Mouse (Mus musculus) cerebellum, postnatal 25 days (tissue): ENCODE results near the gene Slc31a1.

Experiments used
- DNase-seq, 2 experiments: peaks; one replicate each; pipeline ENCODE4 v3.0.0; 2021; ENCODE audit warnings: mixed read lengths in 2 of 2

Gene Slc31a1

DNA sequence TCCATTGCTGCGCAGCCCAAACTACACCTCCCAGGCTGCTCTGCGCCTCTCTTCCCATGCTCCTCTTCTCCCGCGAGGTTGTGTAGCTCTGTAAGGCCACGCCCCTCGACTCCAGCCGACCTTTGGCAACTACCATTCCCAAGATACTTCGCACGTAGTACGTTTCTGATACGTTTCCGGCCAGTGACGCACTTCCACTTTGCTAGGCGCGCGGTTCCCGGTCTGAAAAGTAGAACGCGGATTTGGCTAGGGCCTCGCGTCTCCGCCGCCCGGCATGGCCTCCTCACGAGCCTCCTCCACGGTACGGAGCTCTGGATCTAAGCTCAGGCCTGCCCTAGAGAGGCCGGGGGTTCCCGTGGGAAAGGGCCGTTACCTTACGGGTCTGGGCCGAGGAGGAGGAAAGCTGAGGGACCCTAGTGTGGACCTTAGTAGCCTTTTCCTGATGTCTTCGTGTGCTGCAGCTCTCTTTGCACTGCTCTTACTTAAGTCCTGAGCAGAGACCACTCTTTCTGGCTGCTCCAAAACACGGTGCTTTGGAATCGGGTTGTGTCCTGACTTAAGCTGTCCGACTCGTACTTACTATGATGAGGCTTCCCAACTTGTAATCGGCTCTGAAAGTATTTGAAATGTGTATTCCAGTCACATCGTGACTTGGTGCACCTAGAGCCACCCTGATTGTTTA lies 48.2 kb downstream of the Slc31a1 start, which contains the start of the genes Cdc26 and Prpf4:
Cdc26 (minus strand) TSS at position 42 of the 682 bp plus-strand sequence.
Prpf4 (plus strand) TSS at position 197 of the 682 bp plus-strand sequence.
- peak; percentile 94 to 98 for DNase-seq

- DNase-seq = no peak
Observed at GRCm38 (mm10) chr4:62409615-62410014, 49.1 kb downstream of the Slc31a1 start.

DNA sequence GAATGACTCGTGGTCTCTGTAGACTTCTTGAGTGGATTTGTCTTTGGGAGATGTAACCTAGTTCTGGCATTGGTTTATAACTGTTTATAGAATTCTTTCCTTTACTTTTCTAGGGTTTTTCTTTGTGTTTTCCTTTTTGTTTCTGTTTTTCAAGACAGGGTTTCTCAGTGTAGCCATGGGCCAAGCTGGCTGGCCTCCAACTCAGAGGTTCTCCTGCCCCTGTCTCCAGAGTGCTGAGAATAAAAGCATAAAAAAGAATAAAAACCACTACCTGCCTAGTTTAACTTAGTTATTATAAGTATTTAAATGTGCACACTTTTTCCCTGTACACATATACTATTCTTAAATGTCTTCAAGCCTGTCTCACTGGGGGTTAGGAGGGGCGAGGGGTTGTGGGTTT lies 49.8 kb downstream of the Slc31a1 start:
- DNase-seq = no peak

- DNase-seq = no peak
Observed at GRCm38 (mm10) chr4:62411606-62412005, 51.1 kb downstream of the Slc31a1 start.

GRCm38 (mm10) chr4:62418448-62418847 lies 57.9 kb downstream of the Slc31a1 start:
- DNase-seq = no peak

DNA sequence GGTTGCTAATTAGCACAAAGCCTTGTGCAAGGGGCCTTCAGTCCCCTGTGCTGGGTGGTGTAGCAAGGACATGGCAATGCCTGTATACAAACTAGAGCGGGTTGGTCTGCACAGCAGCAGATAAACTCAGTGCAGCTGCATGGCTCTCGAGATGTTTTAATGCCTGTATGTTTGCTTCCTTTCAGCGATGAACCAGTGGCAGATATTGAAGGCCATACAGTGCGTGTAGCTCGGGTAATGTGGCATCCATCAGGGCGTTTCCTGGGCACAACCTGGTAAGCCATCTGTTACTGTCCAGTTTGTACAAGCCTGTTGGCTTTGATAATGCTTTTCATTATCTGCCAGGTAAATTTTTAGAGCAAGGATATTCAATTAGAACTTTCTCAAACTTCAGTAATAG lies 58.6 kb downstream of the Slc31a1 start:
- DNase-seq = peak; percentile 65 to 73

DNA sequence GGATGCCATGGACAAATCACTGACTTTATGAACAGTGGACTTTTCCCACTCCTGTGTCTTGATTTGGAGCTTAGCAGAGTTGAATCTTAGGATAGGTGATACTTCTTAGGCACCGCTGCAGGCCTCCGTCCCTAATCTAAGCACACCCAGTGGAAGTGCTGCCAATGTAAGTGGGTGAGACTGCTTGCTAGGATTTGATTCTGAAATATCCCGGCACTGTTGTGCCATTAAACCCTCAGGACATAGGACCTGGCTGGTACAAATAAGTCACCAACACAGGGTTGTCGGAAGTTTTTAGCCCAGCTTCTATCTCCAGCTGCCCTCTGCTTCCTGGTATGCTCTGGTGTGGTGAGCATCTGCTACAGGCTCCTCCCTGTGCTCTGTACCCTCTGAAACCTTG lies 65.4 kb downstream of the Slc31a1 start:
- DNase-seq = no peak

GRCm38 (mm10) chr4:62427978-62428758 lies 67.6 kb downstream of the Slc31a1 start:
- peak; percentile 27 to 42 for DNase-seq

DNA sequence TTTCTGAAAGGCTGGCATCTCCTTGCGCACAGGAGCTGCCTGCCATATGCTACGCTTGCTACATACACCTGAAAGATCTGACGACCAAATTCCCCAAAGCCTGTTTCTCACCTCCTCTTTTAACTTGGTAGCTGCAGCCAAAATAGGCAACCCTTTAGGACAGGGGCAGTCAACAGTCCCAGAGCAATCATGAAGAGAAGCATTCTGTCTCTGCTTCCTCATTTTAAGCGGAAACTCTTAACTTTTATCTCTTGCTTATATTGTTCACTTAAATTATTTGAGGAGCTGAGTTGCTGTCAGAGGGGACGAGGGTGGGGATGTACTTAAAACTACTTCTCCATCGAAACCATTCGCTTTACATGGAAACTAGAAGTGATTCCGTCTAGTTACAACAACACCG lies 69.1 kb downstream of the Slc31a1 start:
- no peak for DNase-seq

- no peak for DNase-seq
Observed at GRCm38 (mm10) chr4:62430678-62431077, 70.2 kb downstream of the Slc31a1 start.

DNA sequence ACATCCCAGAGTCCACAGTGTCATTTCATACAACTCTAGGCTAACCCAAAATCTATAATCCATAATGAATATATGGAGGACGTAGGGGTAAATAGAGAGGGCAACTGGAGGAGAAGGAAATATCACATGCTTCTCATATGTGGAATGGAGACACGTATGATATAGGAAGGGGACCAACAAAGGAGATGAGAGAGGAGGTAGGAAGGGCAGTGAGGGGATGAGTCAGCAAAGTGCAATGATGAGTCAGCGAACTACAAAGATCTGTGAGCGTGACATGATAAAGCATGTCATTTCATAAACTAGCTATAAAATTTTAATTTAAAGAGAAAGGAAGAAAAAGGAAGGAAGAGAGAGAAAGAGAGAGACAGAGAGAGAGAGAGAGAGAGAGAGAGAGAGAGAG lies 71.0 kb downstream of the Slc31a1 start:
- DNase-seq = no peak

GRCm38 (mm10) chr4:62433939-62434870 lies 73.7 kb downstream of the Slc31a1 start:
- no peak for DNase-seq

DNA sequence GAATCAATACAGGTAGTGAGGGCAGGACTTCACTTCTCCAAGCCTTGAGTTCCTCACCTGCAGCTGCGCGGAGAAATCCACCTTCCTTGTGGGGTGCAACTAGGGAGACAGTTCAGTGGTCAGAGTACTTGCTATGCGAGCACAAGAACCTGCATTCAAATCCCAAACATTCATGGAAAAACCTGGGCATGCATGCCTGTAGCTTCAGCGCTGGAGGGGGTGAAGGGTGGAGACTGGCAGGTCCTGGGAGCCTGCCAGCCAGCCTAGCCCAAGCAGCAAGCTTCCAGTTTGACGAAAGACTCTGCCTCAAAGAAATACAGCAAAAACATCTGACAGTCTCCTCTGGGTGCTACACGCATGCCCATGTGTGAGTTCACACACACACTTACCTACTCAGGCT lies 74.6 kb downstream of the Slc31a1 start, which contains the start of gene Rnf183:
Rnf183 (minus strand) TSS at position 172 of the 400 bp plus-strand sequence.
- DNase-seq = no peak

DNA sequence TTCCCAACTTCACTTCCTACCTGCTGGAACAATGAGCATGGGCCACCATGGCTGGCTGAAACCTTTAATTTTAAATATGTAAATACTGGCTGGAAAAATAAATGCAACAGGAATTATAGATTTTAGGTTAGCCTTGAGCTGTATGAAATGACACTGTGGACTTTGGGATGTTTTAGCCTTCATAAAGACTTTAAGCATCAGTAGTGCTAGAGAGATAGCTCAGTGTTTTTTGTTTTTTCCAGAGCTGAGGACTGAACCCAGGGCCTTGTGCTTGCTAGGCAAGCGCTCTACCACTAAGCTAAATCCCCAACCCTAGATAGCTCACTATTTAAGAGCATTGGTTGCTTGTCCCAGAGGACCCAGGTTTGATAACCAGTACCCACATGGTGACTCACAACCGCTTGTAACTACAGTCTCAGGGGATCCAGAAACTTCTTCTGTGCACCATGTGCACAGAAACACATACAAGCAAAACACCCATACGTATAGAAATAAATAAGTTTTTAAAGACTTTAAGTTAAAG lies 76.8 kb downstream of the Slc31a1 start:
- no peak for DNase-seq

- no peak for DNase-seq
Observed at GRCm38 (mm10) chr4:62437871-62438270, 77.3 kb downstream of the Slc31a1 start.

DNA sequence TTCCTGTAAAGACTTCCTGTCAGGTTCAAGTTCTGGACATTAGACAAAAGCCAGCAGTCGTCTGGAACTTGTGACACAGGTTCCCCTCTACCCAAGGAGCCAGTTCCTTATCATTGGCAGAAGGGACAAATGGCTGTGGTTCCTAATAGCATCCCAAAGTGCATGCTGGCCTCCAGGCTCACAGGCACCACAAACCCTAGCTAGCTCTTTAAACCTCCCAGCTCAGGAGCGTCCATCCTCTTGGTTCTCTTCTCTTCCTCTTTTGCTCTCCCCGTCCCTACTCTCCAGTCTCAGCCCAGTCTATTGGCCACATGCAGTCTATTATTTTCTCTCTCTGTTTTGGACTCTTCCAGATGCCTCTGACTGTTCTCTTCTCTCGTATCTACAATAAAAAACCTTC lies 79.3 kb downstream of the Slc31a1 start:
- no peak for DNase-seq

GRCm38 (mm10) chr4:62440544-62440943 lies 80.0 kb downstream of the Slc31a1 start:
- peak; percentile 86 to 88 for DNase-seq

DNA sequence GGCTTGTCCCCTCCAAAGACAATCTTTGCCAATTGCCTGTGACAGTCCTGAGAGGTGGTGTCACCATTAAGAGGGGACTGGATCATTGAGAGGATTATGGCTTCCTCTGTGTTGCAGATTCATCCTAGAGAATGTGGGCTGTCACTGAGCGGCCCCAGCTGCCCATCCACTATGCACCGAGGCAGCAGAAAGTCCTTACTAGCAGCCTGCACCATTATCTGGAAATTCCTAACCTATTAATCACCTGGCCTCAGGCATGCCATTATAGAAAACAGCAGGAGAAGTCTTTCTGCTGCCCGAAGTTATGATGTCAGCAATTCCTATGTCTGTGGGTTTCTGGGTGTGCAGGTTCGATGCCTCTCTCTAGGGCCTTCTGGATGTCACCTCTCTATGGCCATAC lies 80.5 kb downstream of the Slc31a1 start:
- peak in 1 of 2 experiments; percentile 16 for DNase-seq
